Mouse (Mus musculus): ENCODE measurements around the gene Usp54.

Usp54 gene

GRCm38 (mm10) chr14:20502966-20503365 lies 137.9 kb downstream of the Usp54 start:
- no peak for DNase-seq (ENCODE audit: low spot score)

GRCm38 (mm10) chr14:20499982-20500381 lies 140.9 kb downstream of the Usp54 start:
- DNase-seq (ENCODE audit: low spot score): no peak

All from ovary, postnatal 14 days (tissue).